Mouse (Mus musculus) splenic B cell, adult 2 months (primary cell): ENCODE data around the gene Cep126.

Source experiments
- DNase-seq: peaks from one replicate; pipeline ENCODE4 v3.0.0-alpha.2; 2011; ENCODE audit warnings: low read depth, low spot score
- H3K27me3 ChIP-seq: 2 replicates; pipeline ENCODE4 v1.6.1; 2012; ENCODE audit warnings: mild to moderate bottlenecking, low read length, moderate library complexity, mixed read lengths; ENCODE audit not compliant: control insufficient read depth, poor library complexity, insufficient read depth, severe bottlenecking
- H3K36me3 ChIP-seq: 2 replicates; pipeline ENCODE4 v1.6.1; 2012; ENCODE audit warnings: mild to moderate bottlenecking, low read length, moderate library complexity, mixed read lengths; ENCODE audit not compliant: control insufficient read depth, poor library complexity, insufficient read depth, severe bottlenecking

The Cep126 gene

DNA sequence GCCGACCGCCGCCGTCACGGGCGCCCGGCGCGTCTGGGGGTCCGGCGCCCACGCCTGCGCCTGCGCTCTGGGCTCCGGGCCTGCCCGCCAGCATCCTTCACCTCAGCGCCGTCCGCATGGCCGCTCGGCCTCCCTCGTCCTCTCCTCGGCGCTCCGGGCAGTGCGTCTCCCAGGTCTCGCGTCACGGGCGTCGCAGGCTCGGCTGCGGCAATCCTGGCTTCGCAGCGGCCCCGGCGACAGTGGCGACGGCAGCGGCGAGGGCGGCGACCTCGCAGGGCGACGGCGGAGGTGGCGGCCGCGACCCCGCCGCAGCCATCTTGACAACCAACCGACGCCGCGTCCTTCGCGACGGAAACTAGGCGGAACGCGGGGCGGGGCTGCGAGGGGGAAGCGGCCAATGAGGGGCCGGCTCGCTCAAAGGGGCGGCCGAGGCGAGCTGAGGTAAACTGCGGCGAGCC, at the start of gene Cep126:
Gene Cep126, minus strand, starts transcription at position 178 of the 458 bp plus-strand sequence.
- peak; percentile 38 for DNase-seq
- H3K27me3 ChIP-seq: peaks cover 5% of the 10 kb centered on the region; the same call in 1 of the 2 replicates

GRCm38 (mm10) chr9:8179554-8179953, 45.5 kb upstream of the Cep126 start:
- DNase-seq: no peak
- Histone ChIP-seq H3K36me3 (no peaks in the 10 kb centered on the region), H3K27me3 (no peaks in the 10 kb centered on the region)

More for the DNA sequence above, at the start of gene Cep126:
- no peaks in the 10 kb centered on the region; the same call in 1 of the 2 replicates for H3K36me3 ChIP-seq

DNA sequence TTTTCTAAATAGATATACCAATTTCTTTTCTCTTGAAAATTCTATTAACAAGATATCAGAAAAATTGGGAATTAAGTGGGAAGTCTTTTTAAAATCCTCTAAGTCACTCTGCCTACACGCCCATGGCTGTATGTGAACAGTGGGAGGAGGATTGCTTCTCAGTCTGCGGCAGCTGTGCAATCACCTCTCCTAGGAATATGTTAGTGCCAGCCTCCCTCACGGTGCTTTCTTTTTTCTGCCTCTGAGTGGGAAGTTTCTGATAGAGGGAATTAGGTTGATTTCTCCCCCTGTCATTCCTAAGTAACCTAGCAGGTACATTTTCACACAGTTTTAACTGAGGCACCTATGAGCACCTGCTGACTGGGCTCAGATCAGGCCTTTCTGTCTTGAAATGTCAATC, 43.0 kb upstream of the Cep126 start:
- Histone ChIP-seq H3K27me3 (no peaks in the 10 kb centered on the region), H3K36me3 (no peaks in the 10 kb centered on the region)
- no peak for DNase-seq

DNA sequence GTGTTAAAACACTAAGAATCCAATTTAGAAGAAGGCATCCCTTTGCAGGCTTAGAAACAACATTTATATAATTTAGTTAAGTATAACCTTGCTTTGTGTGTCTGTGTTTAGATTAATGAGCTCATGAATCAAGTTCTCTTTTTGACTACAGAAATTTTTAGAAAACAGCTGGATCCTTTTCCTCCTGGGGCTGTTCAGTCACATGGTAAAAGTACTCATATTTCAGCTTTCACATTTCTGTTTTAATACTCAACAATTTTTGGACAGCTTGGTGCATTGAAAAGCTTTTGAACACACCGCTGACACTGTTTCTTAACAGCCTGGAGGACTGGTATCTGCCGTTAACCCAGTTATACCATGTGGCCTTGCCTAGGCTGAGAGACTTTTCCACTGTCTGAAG, 22.9 kb upstream of the Cep126 start:
- no peaks in the 10 kb centered on the region for H3K27me3 ChIP-seq
- no peaks in the 10 kb centered on the region for H3K36me3 ChIP-seq
- DNase-seq: no peak

DNA sequence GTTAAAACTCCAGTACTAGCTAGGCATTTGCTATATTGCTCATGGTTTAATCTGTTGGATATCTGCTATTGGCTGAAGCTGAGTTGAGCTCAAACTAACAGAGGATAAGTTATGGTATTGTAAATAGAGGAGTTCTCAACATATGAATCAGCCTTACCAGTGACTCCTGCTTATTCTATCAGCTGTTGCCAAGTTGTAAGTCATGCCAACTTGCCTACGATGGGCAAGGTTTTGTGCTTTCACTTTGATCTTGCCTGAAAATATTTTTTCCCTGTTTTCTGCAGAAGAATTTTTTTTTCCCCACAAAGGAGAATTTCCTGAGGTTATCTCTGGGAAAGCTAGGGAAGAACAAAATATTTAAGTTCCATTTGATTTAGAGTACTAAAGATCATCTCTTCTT, 5.4 kb upstream of the Cep126 start:
- Histone ChIP-seq H3K27me3 (no peaks in the 10 kb centered on the region), H3K36me3 (no peaks in the 10 kb centered on the region; the same call in 1 of the 2 replicates)
- DNase-seq: no peak

DNA sequence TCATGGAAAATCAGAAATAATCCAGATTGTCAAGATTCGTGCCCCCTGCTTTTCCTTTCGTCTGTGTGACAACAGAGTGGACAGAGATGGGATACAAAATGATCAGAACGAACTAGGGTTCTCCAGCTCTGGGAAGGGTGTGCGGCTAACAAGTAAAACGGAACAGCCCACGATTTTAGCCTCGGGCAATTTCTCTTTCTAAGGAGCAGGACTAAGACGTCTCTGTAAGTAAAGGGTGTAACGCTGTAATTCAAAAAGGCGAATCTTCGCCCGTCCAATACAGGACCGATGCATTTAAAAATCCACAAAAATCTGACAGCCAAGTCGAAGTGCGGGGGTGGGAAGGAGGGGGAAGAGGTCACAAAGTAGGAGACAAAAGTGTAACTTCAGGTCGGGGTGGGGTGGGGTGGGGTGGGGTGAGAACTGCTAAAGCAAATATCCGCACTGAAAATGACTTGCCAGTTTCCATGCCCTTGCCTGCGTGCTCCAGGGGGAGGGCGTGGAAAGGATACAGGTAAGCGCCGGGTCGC, 443 bp downstream of the Cep126 start:
- DNase-seq: peak; percentile 3
- Histone ChIP-seq H3K36me3 (no peaks in the 10 kb centered on the region), H3K27me3 (peaks cover 5% of the 10 kb centered on the region; the same call in 1 of the 2 replicates)

DNA sequence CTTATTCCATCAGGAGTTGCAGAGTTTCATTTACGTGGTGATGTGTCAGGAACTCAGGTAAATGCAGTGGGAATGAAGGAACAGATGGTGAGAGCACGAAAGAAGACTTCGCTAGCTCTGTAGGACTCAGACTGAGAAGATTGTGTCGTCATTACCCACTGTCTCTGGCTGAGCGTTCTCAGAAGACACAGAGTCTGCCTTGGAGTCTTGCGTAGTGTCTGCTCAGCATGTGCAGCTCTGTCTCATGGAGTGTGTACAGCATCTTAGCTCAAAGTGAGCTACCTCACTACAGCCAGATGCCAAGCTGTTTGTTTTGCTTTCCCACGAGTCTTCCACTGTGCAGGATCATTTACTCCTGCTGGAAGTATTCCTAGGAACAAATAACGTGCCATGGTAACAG, 10.6 kb downstream of the Cep126 start:
- Histone ChIP-seq H3K27me3 (no peaks in the 10 kb centered on the region), H3K36me3 (no peaks in the 10 kb centered on the region)
- DNase-seq: no peak

DNA sequence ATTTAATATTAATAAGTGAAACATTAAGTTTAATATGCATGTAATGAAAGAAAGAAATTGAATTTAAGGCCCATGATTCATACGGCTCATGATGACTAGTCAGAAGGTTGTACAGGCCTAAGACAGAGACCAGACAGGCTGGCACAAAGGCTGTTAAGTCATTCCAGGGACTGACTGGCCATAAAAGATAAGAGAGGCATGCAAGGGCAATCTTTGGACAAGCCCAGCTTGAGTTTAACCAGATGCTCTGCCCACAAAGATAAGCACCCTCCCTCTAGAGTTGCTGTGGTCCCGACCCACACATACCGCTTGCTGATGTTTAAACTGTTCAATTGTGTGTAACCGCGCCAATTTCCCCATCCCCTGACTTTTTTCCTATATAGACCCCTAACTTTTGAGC, 19.6 kb downstream of the Cep126 start:
- no peak for DNase-seq
- H3K36me3 ChIP-seq: no peaks in the 10 kb centered on the region
- H3K27me3 ChIP-seq: no peaks in the 10 kb centered on the region

GRCm38 (mm10) chr9:8103050-8103449, 31.0 kb downstream of the Cep126 start:
- H3K27me3 ChIP-seq: no peaks in the 10 kb centered on the region
- H3K36me3 ChIP-seq: no peaks in the 10 kb centered on the region
- DNase-seq: no peak

DNA sequence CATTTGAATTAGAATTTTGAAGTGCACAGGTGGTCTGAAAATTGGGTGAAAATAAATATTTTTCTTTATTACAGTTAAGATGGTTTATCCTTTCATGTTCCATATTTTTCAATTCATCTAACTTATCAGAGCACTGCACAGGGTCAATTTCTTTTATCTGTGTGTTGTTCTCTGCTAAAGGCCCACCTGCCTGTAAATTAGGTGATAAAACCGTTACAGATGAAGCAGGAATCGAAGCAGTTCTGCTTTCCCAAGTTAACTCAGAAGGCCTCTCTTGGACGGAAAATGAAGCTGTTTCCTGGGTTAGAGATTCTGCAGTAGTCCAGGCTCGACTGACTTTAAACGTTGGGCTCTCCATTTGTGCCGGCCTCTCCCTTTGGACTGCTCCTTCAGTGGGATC, 33.1 kb downstream of the Cep126 start:
- DNase-seq: no peak
- Histone ChIP-seq H3K36me3 (no peaks in the 10 kb centered on the region), H3K27me3 (no peaks in the 10 kb centered on the region)

DNA sequence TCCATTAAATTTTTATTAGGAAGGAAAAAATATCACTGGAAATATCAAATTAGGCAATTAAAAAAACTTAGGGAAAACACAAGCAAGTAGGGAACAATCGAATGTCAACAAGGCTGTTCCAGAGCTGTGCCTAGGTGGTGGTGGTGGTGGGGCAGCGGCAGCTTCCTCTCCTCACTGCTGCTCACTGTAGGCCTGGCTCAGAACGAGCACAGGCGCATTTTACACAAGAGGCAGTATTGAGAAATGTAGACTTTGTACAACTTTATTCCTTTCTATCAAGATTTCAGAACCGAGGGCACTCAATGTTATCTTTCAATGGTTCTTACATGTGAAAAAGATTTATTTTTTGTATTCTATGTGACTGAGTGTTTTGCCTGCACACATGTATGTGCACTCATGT, 55.2 kb downstream of the Cep126 start:
- H3K36me3 ChIP-seq: no peaks in the 10 kb centered on the region
- no peaks in the 10 kb centered on the region for H3K27me3 ChIP-seq
- DNase-seq: no peak

DNA sequence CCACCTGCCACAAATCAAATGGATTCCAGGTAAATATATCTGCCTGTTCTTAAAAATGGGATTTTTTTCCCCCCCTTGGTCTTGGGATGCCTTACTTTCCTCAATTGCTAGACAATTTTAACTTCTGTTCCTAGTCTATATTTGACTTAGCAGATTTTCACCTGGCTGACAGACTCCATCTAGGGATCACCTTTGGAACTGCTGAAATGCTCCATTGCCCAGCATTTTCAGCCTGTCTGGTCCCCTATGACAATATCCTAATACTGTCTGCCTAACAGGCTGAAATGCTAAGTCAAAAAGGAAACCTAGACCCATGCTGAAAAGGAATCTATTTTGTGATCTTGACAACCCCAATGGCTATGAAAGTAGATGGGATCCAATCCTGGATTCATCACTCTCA, 59.7 kb downstream of the Cep126 start:
- DNase-seq: peak; percentile 40
- H3K36me3 ChIP-seq: no peaks in the 10 kb centered on the region
- no peaks in the 10 kb centered on the region for H3K27me3 ChIP-seq

GRCm38 (mm10) chr9:8073203-8073755, 60.8 kb downstream of the Cep126 start:
- DNase-seq: no peak
- Histone ChIP-seq H3K27me3 (no peaks in the 10 kb centered on the region), H3K36me3 (no peaks in the 10 kb centered on the region)

- Histone ChIP-seq H3K36me3 (no peaks in the 10 kb centered on the region), H3K27me3 (no peaks in the 10 kb centered on the region)
- DNase-seq: no peak
Measured at GRCm38 (mm10) chr9:8059636-8060035, 74.5 kb downstream of the Cep126 start.

DNA sequence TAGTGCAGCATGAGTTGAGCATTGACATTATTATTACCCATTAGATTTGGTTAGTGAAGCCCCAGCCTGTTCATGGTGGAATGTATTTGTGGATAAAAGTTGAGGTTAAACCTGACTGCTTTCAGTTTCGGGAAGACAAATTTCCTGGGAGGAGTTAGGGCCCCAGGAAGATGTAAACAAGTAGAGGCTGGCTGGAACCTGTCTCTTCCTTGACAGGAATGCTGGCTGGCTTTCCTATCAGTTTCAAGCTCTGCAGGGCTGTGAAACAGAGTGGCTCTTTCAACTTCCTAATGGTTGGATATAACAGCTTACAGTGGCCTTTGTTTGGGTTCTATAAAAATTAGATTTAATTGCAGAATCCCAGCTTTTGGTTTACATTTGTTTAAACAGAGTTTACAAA, 79.3 kb downstream of the Cep126 start:
- Histone ChIP-seq H3K27me3 (no peaks in the 10 kb centered on the region), H3K36me3 (no peaks in the 10 kb centered on the region)
- no peak for DNase-seq

GRCm38 (mm10) chr9:8043044-8043387, 91.1 kb downstream of the Cep126 start:
- Histone ChIP-seq H3K36me3 (no peaks in the 10 kb centered on the region), H3K27me3 (no peaks in the 10 kb centered on the region)
- no peak for DNase-seq
